Mouse (Mus musculus): ENCODE measurements around the gene 2510009E07Rik.

GRCm38 (mm10) chr16:21655961-21656360 lies 38.5 kb downstream of the 2510009E07Rik start:
- TF ChIP-seq CTCF (IDR thresholded peaks at IDR 0.05; ENCODE audit: low read depth, low read length) (no peak), POLR2A (IDR thresholded peaks at IDR 0.05; ENCODE audit: extremely low read depth, insufficient read depth, low read length) (no peak)
